ENCODE assay signal across 31 mouse cellular contexts in the genomic region with DNA sequence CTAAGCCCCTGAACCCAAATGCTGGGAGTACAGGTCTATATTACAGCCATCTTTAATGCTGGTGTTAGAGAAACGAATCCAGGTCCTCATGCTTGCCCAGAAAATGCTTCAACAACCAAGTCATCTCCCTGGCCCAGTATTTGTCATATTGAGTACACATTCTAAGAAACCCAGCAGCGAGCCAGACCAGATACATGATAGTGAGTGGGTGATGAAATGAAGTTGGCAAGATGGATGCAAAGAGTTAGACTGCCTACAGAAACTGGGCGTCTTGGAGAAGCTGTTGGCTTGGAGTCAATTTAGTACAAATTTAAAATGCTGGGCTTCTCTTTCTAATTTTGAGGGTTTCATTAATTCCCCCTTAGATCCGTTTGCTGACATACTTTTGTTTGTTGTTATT.
DNase-seq lines count a peak whose midpoint lies in the region; ATAC-seq lines count a peak whose summit lies in the region.
"Had no signal": no experiment of that assay in that cellular context is flagged by ENCODE, and none has a peak within 500 bp of the region (broad histone marks: within the 10 kb centered on the region; RNA-seq: fewer than 3 reads in every experiment).

No protein-coding gene starts in this region.

- peak; percentile 16 for DNase-seq in embryonic facial prominence, embryonic 14.5 days (ENCODE audit: low spot score)
- no peak for DNase-seq in embryonic facial prominence, embryonic 10.5 days (ENCODE audit: low spot score)
- peak; percentile 9 to 27 for DNase-seq in frontal cortex, postnatal 36 days (ENCODE audit: low spot score in 2 of 2)
- no peak for DNase-seq in frontal cortex, postnatal 14 days (ENCODE audit: low spot score in 2 of 2)
- DNase-seq in right cerebral cortex, adult 18-20 months, result peak; percentile 46
- DNase-seq in right cerebral cortex, postnatal 4 days, result no peak
- DNase-seq in hindbrain, embryonic 10.5 days (ENCODE audit: low spot score), result no peak
- DNase-seq: adrenal gland, adult 8-10 months; cerebellum, adult 11 months; cerebellum, adult 9-10 months; cerebellum, postnatal 36 days; heart, adult 2 months; heart, postnatal 4 days; kidney, adult 11 months; kidney, postnatal 14 days; layer of hippocampus, adult 9-11 months; retina, postnatal 1 day; thymus, postnatal 14 days had no signal

- H3K9ac ChIP-seq in embryonic facial prominence, embryonic 14.5 days (ENCODE audit: low read depth, low read length), result no peak overlapping the region
- H3K9ac ChIP-seq: embryonic facial prominence, embryonic 12.5 days; heart, embryonic 12.5 days; hindbrain, embryonic 15.5 days; limb, embryonic 12.5 days; liver, embryonic 15.5 days; lung, embryonic 15.5 days; midbrain, embryonic 15.5 days; neural tube, embryonic 15.5 days; stomach, embryonic 15.5 days had no signal

- no peaks in the 10 kb centered on the region for H3K9me3 ChIP-seq in embryonic facial prominence, embryonic 14.5 days (ENCODE audit: control insufficient read depth, low read length)
- H3K9me3 ChIP-seq in embryonic facial prominence, embryonic 10.5 days, result no peaks in the 10 kb centered on the region
- H3K9me3 ChIP-seq in hindbrain, embryonic 10.5 days, result no peaks in the 10 kb centered on the region
- H3K9me3 ChIP-seq: embryonic facial prominence, embryonic 12.5 days; forebrain, embryonic 10.5 days; heart, embryonic 12.5 days; hindbrain, embryonic 15.5 days; limb, embryonic 12.5 days; liver, embryonic 15.5 days; lung, embryonic 15.5 days; midbrain, embryonic 15.5 days; neural tube, embryonic 15.5 days; stomach, embryonic 15.5 days had no signal

- H3K4me2 ChIP-seq in embryonic facial prominence, embryonic 14.5 days (ENCODE audit: low read depth, low read length), result no peak overlapping the region
- H3K4me2 ChIP-seq: embryonic facial prominence, embryonic 12.5 days; heart, embryonic 12.5 days; hindbrain, embryonic 15.5 days; limb, embryonic 12.5 days; liver, embryonic 15.5 days; lung, embryonic 15.5 days; midbrain, embryonic 15.5 days; neural tube, embryonic 15.5 days; stomach, embryonic 15.5 days had no signal

- 76% methylated on average over 4 of the region's 4 CpGs for WGBS in embryonic facial prominence, embryonic 14.5 days
- 86% methylated on average over 4 of the region's 4 CpGs for WGBS in embryonic facial prominence, embryonic 10.5 days
- 83% methylated on average over 4 of the region's 4 CpGs for WGBS in hindbrain, embryonic 10.5 days

- no peak overlapping the region for H3K4me3 ChIP-seq in embryonic facial prominence, embryonic 14.5 days (ENCODE audit: low read depth, low read length)
- no peak overlapping the region for H3K4me3 ChIP-seq in embryonic facial prominence, embryonic 10.5 days
- H3K4me3 ChIP-seq in hindbrain, embryonic 10.5 days, result no peak overlapping the region
- H3K4me3 ChIP-seq: embryonic facial prominence, embryonic 12.5 days; forebrain, embryonic 10.5 days; heart, adult 2 months; heart, embryonic 12.5 days; hindbrain, embryonic 15.5 days; limb, embryonic 12.5 days; liver, embryonic 15.5 days; lung, embryonic 15.5 days; midbrain, embryonic 10.5 days; midbrain, embryonic 15.5 days; neural tube, embryonic 15.5 days; stomach, embryonic 15.5 days had no signal

- no peaks in the 10 kb centered on the region for H3K4me1 ChIP-seq in embryonic facial prominence, embryonic 14.5 days (ENCODE audit: control insufficient read depth, insufficient read depth, low read length)
- no peaks in the 10 kb centered on the region for H3K4me1 ChIP-seq in embryonic facial prominence, embryonic 10.5 days
- no peaks in the 10 kb centered on the region for H3K4me1 ChIP-seq in hindbrain, embryonic 10.5 days (replicated peaks)
- H3K4me1 ChIP-seq: embryonic facial prominence, embryonic 12.5 days; forebrain, embryonic 10.5 days; heart, embryonic 12.5 days; hindbrain, embryonic 15.5 days; limb, embryonic 12.5 days; liver, embryonic 15.5 days; lung, embryonic 15.5 days; midbrain, embryonic 10.5 days; midbrain, embryonic 15.5 days; neural tube, embryonic 15.5 days; stomach, embryonic 15.5 days had no signal

- H3K27me3 ChIP-seq in embryonic facial prominence, embryonic 14.5 days (replicated peaks; ENCODE audit: control insufficient read depth, insufficient read depth, low read length), result no peaks in the 10 kb centered on the region
- H3K27me3 ChIP-seq in embryonic facial prominence, embryonic 10.5 days (replicated peaks; ENCODE audit: low read depth, poor library complexity, severe bottlenecking), result no peaks in the 10 kb centered on the region
- no peaks in the 10 kb centered on the region for H3K27me3 ChIP-seq in hindbrain, embryonic 10.5 days (ENCODE audit: insufficient read depth, poor library complexity, severe bottlenecking)
- H3K27me3 ChIP-seq: CH12.LX; embryonic facial prominence, embryonic 12.5 days; heart, embryonic 12.5 days; hindbrain, embryonic 15.5 days; limb, embryonic 12.5 days; liver, embryonic 15.5 days; lung, embryonic 15.5 days; midbrain, embryonic 15.5 days; neural tube, embryonic 15.5 days; stomach, embryonic 15.5 days had no signal

- H3K27ac ChIP-seq in embryonic facial prominence, embryonic 14.5 days (replicated peaks; ENCODE audit: low read depth, low read length), result no peak overlapping the region
- H3K27ac ChIP-seq in embryonic facial prominence, embryonic 10.5 days (replicated peaks), result no peak overlapping the region
- H3K27ac ChIP-seq in hindbrain, embryonic 10.5 days, result no peak overlapping the region
- H3K27ac ChIP-seq: embryonic facial prominence, embryonic 12.5 days; forebrain, embryonic 10.5 days; heart, adult 2 months; hindbrain, embryonic 15.5 days; limb, embryonic 12.5 days; liver, embryonic 15.5 days; lung, embryonic 15.5 days; midbrain, embryonic 10.5 days; midbrain, embryonic 15.5 days; neural tube, embryonic 15.5 days; stomach, embryonic 15.5 days had no signal

- H3K36me3 ChIP-seq in embryonic facial prominence, embryonic 14.5 days (ENCODE audit: control insufficient read depth, insufficient read depth, low read length), result no peaks in the 10 kb centered on the region
- H3K36me3 ChIP-seq in embryonic facial prominence, embryonic 10.5 days (replicated peaks), result no peaks in the 10 kb centered on the region
- no peaks in the 10 kb centered on the region for H3K36me3 ChIP-seq in hindbrain, embryonic 10.5 days
- H3K36me3 ChIP-seq: embryonic facial prominence, embryonic 12.5 days; forebrain, embryonic 10.5 days; heart, embryonic 12.5 days; hindbrain, embryonic 15.5 days; limb, embryonic 12.5 days; liver, embryonic 15.5 days; lung, embryonic 15.5 days; midbrain, embryonic 10.5 days; midbrain, embryonic 15.5 days; neural tube, embryonic 15.5 days; stomach, embryonic 15.5 days had no signal

- no peak for ATAC-seq in embryonic facial prominence, embryonic 14.5 days (ENCODE audit: low read depth)
- ATAC-seq: inflammation-experienced regulatory T-cells, adult 6 months; midbrain, embryonic 15.5 days had no signal

Comparison
In these comparisons a context has a peak if more than half of its experiments do, and no peak if none do; other contexts are left out.
1. DNase-seq: peak in embryonic facial prominence, embryonic 14.5 days (single experiment), frontal cortex, postnatal 36 days (2 of 2) and right cerebral cortex, adult 18-20 months (single experiment); none in embryonic facial prominence, embryonic 10.5 days (single experiment), frontal cortex, postnatal 14 days (0 of 2), right cerebral cortex, postnatal 4 days (single experiment) and hindbrain, embryonic 10.5 days (single experiment).